Mouse (Mus musculus) retina, adult 2 months (tissue): ENCODE results near the gene Nfe2l3.
"Not testable (repeated sequence)": the region's sequence is repeated elsewhere in the genome, so short reads cannot be mapped to it uniquely, and the experiment has no call there.

Experiments used
- DNase-seq: peaks from one replicate; pipeline ENCODE4 v3.0.0-alpha.2; 2012; ENCODE audit warnings: low read depth, low spot score

The Nfe2l3 gene

GRCm38 (mm10) chr6:51484556-51484955, 52.1 kb downstream of the Nfe2l3 start:
- DNase-seq = not testable (repeated sequence)

GRCm38 (mm10) chr6:51485646-51486045, 53.2 kb downstream of the Nfe2l3 start:
- DNase-seq = no peak

- no peak for DNase-seq
Observed at GRCm38 (mm10) chr6:51486076-51486710, 53.7 kb downstream of the Nfe2l3 start.

GRCm38 (mm10) chr6:51486731-51487130, 54.3 kb downstream of the Nfe2l3 start:
- no peak for DNase-seq

GRCm38 (mm10) chr6:51489787-51490186, 57.3 kb downstream of the Nfe2l3 start:
- no peak for DNase-seq

GRCm38 (mm10) chr6:51497321-51498111, 65.0 kb downstream of the Nfe2l3 start:
- peak; percentile 55 for DNase-seq

GRCm38 (mm10) chr6:51505671-51506070, 73.2 kb downstream of the Nfe2l3 start:
- DNase-seq = no peak

GRCm38 (mm10) chr6:51507556-51507955, 75.1 kb downstream of the Nfe2l3 start:
- DNase-seq = no peak
